Mouse (Mus musculus) kidney, adult 2 months (tissue): ENCODE measurements at regions not wholly inside any gene's neighbourhood (a gene's known extent, or its start where the extent isn't known, plus 50 kb on each side); places are given as distances from the start of the nearest gene placed in this dataset.

Experiments used
- DNase-seq: peaks from one replicate; pipeline ENCODE4 v3.0.0; 2021
- H3K27ac ChIP-seq: fragments of 200-500 bp; 2 replicates; pipeline ENCODE4 v1.5.1; 2012; ENCODE audit warnings: low read depth, low read length, control low read depth, inconsistent platforms; ENCODE audit not compliant: insufficient read depth
- H3K27me3 ChIP-seq: fragments of 200-500 bp; replicated peaks from 2 replicates; pipeline ENCODE4 v1.6.1; 2012; ENCODE audit warnings: mild to moderate bottlenecking, moderate library complexity, low read length, inconsistent platforms; ENCODE audit not compliant: control insufficient read depth, insufficient read depth
- H3K36me3 ChIP-seq: fragments of 200-500 bp; 2 replicates; pipeline ENCODE4 v1.6.1; 2012; ENCODE audit warnings: mild to moderate bottlenecking, moderate library complexity, low read length, inconsistent platforms; ENCODE audit not compliant: control insufficient read depth, insufficient read depth
- H3K4me1 ChIP-seq: fragments of 200-500 bp; 2 replicates; pipeline ENCODE4 v1.6.1; 2011; ENCODE audit warnings: low read length; ENCODE audit not compliant: control insufficient read depth, insufficient read depth
- H3K4me3 ChIP-seq: fragments of 200-500 bp; 2 replicates; pipeline ENCODE4 v1.5.1; 2011; ENCODE audit warnings: mild to moderate bottlenecking, low read depth, low read length, control low read depth; ENCODE audit not compliant: insufficient read depth
- CTCF ChIP-seq: fragments of 200-500 bp; conservative IDR thresholded peaks from 2 replicates; pipeline ENCODE4 v1.5.1; 2011; ENCODE audit warnings: low read depth, mild to moderate bottlenecking, control low read depth, low read length, moderate library complexity, mixed read lengths; ENCODE audit not compliant: insufficient read depth, insufficient read length
- POLR2A ChIP-seq: fragments of 200-500 bp; IDR thresholded peaks from one replicate; pipeline ENCODE4 v1.6.1; 2011; ENCODE audit warnings: low read depth, low read length, control low read depth
- WGBS: fragments of 180-500 bp; shearing (Covaris S2); methylation state at CpG from one replicate; pipeline ENCODE4 v1.1.7; 2018; 5-methylcytosine and 5-hydroxymethylcytosine counted together

DNA sequence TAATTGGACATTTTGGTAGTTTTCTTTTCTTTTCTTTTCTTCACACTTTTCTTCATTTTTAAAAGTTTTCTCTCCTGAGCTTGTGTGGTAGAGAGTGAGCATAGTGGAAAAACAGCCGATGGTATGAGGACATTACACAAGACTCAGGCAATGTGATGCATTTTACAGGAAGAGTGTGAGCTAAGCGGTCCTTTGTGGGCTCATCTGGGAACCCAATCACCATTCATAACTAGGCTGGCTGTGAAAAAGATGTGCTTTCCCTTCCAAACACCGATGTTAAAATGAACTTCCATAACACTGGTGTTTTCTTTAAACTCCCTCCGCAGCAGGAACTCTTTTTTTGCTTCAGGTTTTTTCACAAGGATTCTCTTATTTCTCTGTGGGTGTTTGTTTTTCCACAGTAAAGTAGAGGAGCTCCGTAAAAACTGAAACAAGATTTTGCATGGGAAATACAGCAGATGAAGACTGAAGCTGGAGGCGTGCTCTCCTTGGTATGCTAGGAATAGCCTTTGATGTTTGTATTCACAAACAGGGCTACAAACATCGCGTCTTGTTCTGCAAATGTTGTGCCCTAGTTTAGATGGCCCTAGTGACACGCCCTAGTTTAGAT, 92.8 kb upstream of the Ranbp3l start:
- Histone ChIP-seq H3K27me3 (no peaks in the 10 kb centered on the region), H3K36me3 (no peaks in the 10 kb centered on the region), H3K4me3 (no peak overlapping the region), H3K27ac (no peak overlapping the region), H3K4me1 (no peaks in the 10 kb centered on the region)
- no peak for TF ChIP-seq CTCF
- no peak for TF ChIP-seq POLR2A
- WGBS: 74% methylated on average over 9 of the region's 9 CpGs
- DNase-seq: no peak

DNA sequence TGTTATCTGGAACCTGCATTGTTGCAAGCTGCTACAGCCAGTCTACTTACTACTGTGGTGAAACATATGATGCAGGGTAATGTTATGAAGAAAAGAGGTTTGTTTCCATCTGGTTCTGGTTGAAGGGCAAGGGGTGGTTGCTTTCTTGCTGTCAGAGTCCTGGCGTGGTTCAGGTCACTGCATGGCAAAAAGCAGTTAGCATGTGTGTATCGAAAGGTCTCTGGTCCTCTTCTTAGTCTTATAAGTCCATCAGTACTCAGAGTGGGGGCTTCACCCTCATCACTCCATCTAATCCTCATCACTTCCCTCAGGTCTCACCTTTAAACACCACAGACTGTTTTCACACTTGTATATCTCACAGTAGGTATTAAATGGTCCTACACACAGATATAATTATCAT, 99.7 kb upstream of the Ranbp3l start:
- Histone ChIP-seq H3K36me3 (no peaks in the 10 kb centered on the region), H3K4me3 (no peak overlapping the region), H3K27ac (no peak overlapping the region), H3K27me3 (no peaks in the 10 kb centered on the region), H3K4me1 (no peaks in the 10 kb centered on the region)
- 93% methylated on average over 2 of the region's 2 CpGs for WGBS
- TF ChIP-seq POLR2A (no peak), CTCF (no peak)
- DNase-seq: no peak

DNA sequence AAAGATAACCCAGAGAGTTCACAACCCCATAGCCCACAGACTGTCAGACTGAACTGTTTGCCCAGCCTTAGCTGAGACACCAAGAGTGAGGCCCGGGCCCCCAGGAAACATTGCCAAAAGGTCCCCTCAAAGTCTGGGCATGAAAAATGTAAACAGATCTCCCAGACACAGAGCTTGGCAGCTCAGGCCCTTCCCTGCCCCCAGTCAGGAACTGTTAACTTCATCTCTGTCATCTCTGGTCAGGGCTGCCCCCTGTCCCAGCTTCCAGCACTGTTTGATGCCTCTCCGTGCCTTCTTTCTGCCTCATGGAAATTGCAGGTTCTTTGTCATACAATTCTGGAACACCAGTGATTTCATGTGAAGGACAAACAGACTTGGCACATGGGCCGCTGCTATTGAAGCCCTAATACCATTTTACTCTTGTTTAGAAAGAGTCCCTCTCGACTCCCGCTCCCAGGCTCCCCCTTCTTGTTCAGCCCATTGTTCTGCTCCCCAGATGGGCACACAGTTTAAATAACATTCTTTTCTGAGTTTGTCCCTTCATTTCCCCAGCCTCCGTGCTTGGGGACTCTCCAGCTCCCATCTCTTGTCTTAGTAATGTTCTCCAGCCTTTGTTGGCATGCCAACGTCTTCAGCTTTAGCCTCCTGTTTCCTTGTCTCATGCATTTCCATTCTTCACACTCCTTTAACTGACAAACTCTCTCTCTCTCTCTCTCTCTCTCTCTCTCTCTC, 100.4 kb upstream of the Ranbp3l start:
- H3K36me3 ChIP-seq: no peaks in the 10 kb centered on the region
- DNase-seq: no peak
- 77% methylated on average over 7 of the region's 7 CpGs for WGBS
- no peak overlapping the region for H3K4me3 ChIP-seq
- H3K27me3 ChIP-seq: no peaks in the 10 kb centered on the region
- no peak for TF ChIP-seq CTCF
- TF ChIP-seq POLR2A: no peak
- H3K4me1 ChIP-seq: no peaks in the 10 kb centered on the region
- no peak overlapping the region for H3K27ac ChIP-seq

DNA sequence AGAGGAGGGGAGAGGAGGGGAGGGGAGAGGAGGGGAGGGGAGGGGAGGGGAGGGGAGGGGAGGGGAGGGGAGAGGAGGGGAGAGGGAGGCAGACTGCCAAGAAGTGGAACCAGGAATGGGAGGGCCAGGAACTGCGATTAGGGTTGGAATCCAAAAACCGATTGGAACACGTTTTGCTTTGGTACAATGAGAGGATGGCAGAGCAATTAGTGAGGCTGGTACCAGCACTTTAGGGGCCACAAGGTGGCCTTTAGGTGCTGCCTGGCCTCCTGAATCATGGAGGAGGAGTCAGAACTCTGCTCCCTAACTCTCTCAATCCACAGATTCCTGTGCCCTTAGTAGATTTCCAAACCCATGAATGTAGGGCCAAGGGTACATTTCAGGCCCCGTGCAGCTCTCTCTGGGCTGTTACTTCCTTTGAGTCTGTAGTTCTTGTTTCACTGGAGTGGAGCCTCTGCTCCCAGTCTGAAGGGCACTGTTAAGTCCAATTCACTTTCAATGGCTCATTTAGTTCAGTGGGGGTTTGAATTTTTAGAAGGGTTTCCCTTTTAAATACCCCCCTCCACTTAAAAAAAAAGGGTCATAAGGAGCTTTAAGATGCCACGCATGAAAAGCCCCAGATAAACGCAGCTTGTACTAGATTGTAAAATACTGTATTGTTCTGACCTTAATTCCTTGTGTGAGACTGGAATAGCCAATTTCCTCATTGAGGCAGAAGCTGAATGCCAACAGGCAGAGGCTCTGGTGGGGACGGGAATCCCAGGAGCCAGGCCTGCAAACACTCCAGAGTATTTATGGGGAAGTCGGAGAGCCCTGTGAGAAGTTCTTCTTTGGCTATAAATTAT, 102.4 kb upstream of the Ranbp3l start:
- WGBS: 59% methylated on average over 8 of the region's 8 CpGs
- Histone ChIP-seq H3K36me3 (no peaks in the 10 kb centered on the region), H3K27me3 (no peaks in the 10 kb centered on the region), H3K27ac (no peak overlapping the region), H3K4me1 (no peaks in the 10 kb centered on the region), H3K4me3 (no peak overlapping the region)
- DNase-seq: no peak
- no peak for TF ChIP-seq POLR2A
- no peak for TF ChIP-seq CTCF

DNA sequence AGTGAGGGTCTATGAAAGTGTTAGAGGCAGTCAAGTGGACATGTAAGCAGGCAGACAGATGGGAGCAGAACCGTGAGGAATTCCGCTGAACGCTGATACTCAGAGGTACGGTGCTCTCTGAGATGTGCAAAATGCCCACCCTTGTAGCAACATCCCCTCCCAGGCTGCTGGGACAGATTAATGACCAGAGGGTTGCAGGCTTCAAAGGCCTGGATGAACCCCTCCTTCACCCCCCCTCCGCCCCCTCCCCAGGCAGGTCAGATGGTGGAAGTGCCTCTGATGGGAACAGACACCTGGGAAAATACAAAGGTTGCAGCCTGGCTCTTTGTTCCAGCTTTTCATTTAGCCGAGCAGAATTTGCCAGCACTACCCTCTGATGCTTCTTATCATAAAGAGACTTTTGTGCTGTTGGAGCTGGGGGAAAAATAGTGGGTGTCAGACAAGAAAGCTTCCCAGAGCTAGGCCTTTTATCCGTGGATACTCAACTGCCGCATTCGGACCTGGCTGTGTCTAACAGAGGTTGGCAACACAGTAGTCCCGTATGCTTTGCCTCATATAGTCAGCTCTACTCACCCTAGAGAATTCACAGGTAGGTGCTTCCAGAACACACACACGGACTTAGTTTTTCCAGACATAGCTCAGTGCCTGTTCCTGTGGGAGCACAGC, 111.2 kb upstream of the Ranbp3l start:
- H3K27ac ChIP-seq: no peak overlapping the region
- no peaks in the 10 kb centered on the region for H3K36me3 ChIP-seq
- no peak overlapping the region for H3K4me3 ChIP-seq
- TF ChIP-seq CTCF: no peak
- TF ChIP-seq POLR2A: no peak
- no peak for DNase-seq
- no peaks in the 10 kb centered on the region for H3K4me1 ChIP-seq
- 48% methylated on average over 11 of the region's 11 CpGs for WGBS
- H3K27me3 ChIP-seq: no peaks in the 10 kb centered on the region

DNA sequence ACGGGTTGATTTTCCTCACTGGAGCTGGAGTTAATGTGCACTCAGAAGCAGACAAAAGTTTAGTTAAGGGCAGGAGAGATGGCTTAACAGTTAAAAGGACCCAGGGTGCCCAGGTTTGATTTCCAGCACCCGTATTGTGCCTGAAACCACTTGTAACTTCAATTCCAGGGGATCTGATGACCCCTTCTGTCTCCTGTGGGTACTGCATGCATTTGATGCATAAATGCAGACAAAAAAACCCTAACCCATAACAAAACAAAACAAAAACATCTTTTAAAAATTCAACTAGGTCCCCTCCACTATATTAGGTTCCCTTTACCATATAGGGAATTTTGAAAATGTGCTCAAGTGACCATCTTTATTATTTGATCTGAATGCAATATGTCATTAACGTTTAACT, 112.2 kb upstream of the Ranbp3l start:
- no peak overlapping the region for H3K27ac ChIP-seq
- no peak overlapping the region for H3K4me3 ChIP-seq
- H3K36me3 ChIP-seq: no peaks in the 10 kb centered on the region
- no peaks in the 10 kb centered on the region for H3K4me1 ChIP-seq
- DNase-seq: no peak
- 88% methylated on average over 3 of the region's 3 CpGs for WGBS
- TF ChIP-seq POLR2A (no peak), CTCF (no peak)
- no peaks in the 10 kb centered on the region for H3K27me3 ChIP-seq

DNA sequence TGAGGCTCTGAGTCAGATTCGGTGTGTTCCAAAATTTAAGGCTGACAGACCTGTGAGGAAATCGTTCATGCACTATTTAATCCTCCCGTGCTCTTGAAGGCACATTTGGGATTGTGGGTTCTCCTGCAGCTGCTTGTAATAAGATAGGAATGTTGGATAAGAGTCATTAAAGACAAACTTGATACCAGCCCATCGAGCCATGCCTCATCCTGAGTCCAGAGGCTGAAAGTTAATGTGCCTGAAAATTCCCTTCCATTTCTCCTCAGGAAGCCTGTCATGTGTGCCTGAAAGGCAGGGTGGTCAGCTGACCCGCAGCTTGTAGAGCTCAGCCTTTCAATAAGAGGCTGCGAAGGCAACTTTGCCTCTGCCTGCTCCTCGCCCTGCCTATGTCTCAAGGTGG, 113.4 kb upstream of the Ranbp3l start:
- H3K27me3 ChIP-seq: no peaks in the 10 kb centered on the region
- WGBS: 30% methylated on average over 7 of the region's 7 CpGs
- peak; percentile 14 for DNase-seq
- H3K36me3 ChIP-seq: no peaks in the 10 kb centered on the region
- TF ChIP-seq CTCF (no peak), POLR2A (no peak)
- H3K4me1 ChIP-seq: no peaks in the 10 kb centered on the region
- H3K4me3 ChIP-seq: no peak overlapping the region
- no peak overlapping the region for H3K27ac ChIP-seq
